Comparison of ENCODE assay signal across 7 mouse cellular contexts in the genomic region with DNA sequence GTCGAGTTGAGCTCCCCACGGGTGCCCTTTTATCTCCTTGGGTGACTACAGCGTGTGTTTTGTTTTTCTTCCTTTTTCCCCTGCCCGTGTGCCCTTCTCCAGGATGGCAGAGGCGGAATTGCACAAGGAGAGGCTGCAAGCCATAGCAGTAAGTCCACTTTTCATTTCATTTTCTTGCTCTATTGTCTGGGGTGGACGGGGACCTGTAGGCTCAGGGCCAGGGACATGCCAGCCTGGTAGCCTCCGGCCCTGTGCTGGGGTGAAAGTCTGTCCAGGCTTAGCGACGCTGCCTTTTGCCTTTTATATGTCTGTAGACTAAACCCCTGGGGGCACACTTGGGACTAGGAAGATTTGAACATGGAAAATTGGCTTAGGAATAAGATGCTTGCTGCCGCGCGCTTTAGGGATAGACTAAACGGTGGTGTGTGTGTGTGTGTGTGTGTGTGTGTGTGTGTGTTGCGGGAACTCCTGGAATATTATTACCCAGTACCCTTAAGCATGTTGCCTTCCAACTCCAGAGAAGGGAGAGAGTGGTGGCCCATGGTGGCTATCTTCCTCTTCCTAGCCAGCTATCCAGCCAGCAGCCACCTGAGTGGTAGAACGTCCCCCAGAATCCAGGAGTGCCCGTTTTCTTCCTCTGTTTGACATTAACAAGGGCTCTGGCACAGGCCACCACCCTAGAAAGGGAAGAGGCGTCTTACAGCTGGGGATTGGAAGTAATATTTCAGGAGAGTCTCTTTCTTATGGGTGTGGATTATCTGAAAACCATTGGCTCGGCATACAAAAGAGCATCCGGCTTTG. TPM values are rescaled to one million over a fixed set of nuclear protein-coding genes. Genes with fewer than 3 reads are reported as not detected.
DNase-seq lines count a peak whose midpoint lies in the region; ATAC-seq and TF ChIP-seq lines count a peak whose summit lies in the region.

No protein-coding gene starts in this region.

- no peaks in the 10 kb centered on the region for H3K9me3 ChIP-seq in lung, postnatal 0 days (ENCODE audit: low read length)
- no peaks in the 10 kb centered on the region for H3K9me3 ChIP-seq in forebrain, embryonic 12.5 days
- H3K9me3 ChIP-seq in limb, embryonic 13.5 days, result no peaks in the 10 kb centered on the region
- H3K9me3 ChIP-seq in stomach, embryonic 16.5 days (replicated peaks; ENCODE audit: control insufficient read depth, low read length), result no peaks in the 10 kb centered on the region

- no peak for TF ChIP-seq EP300 in lung, postnatal 0 days (IDR thresholded peaks at IDR 0.05)

- peak; percentile 21 for DNase-seq in lung, postnatal 0 days (ENCODE audit: low spot score)
- no peak for DNase-seq in lung, postnatal 10 days
- no peak for DNase-seq in Muller cell, postnatal 12 days (ENCODE audit: inconsistent ontology term)
- DNase-seq in frontal cortex, postnatal 14 days (ENCODE audit: low spot score in 2 of 2), result no peak

- H3K27ac ChIP-seq in lung, postnatal 0 days (ENCODE audit: low read length), result peak overlapping the region; percentile 70
- peak overlapping the region; percentile 44; the same call in 1 of the 2 replicates for H3K27ac ChIP-seq in forebrain, embryonic 12.5 days
- peak overlapping the region; percentile 95 for H3K27ac ChIP-seq in limb, embryonic 13.5 days
- H3K27ac ChIP-seq in stomach, embryonic 16.5 days (ENCODE audit: low read length), result peak overlapping the region; percentile 75

- H3K9ac ChIP-seq in lung, postnatal 0 days (replicated peaks; ENCODE audit: low read depth), result peak overlapping the region; percentile 40
- H3K9ac ChIP-seq in forebrain, embryonic 12.5 days, result peak overlapping the region; percentile 50
- peak overlapping the region; percentile 73 for H3K9ac ChIP-seq in limb, embryonic 13.5 days
- H3K9ac ChIP-seq in stomach, embryonic 16.5 days (ENCODE audit: low read length), result peak overlapping the region; percentile 80

- 26% methylated on average over 17 of the region's 19 CpGs for WGBS in lung, postnatal 0 days
- 49% methylated on average over 19 of the region's 19 CpGs for WGBS in forebrain, embryonic 12.5 days
- 18% methylated on average over 19 of the region's 19 CpGs for WGBS in limb, embryonic 13.5 days
- 37% methylated on average over 19 of the region's 19 CpGs for WGBS in stomach, embryonic 16.5 days

- peak overlapping the region; percentile 45 for H3K4me3 ChIP-seq in lung, postnatal 0 days (ENCODE audit: low read depth, low read length)
- H3K4me3 ChIP-seq in forebrain, embryonic 12.5 days (replicated peaks), result peak overlapping the region; percentile 59
- H3K4me3 ChIP-seq in limb, embryonic 13.5 days, result peak overlapping the region; percentile 66
- H3K4me3 ChIP-seq in stomach, embryonic 16.5 days (replicated peaks; ENCODE audit: low read length), result peak overlapping the region; percentile 60

- H3K27me3 ChIP-seq in lung, postnatal 0 days (replicated peaks; ENCODE audit: insufficient read depth, low read length), result no peaks in the 10 kb centered on the region
- peaks cover 34% of the 10 kb centered on the region for H3K27me3 ChIP-seq in forebrain, embryonic 12.5 days
- H3K27me3 ChIP-seq in limb, embryonic 13.5 days, result no peaks in the 10 kb centered on the region
- H3K27me3 ChIP-seq in stomach, embryonic 16.5 days (ENCODE audit: control insufficient read depth, insufficient read depth, low read length), result no peaks in the 10 kb centered on the region

- no peaks in the 10 kb centered on the region for H3K36me3 ChIP-seq in lung, postnatal 0 days (ENCODE audit: insufficient read depth, low read length)
- H3K36me3 ChIP-seq in forebrain, embryonic 12.5 days (replicated peaks), result no peaks in the 10 kb centered on the region
- 0 out of 2 replicates have a peak, but pooled peaks cover 3% of the 10 kb centered on the region for H3K36me3 ChIP-seq in limb, embryonic 13.5 days
- no peaks in the 10 kb centered on the region for H3K36me3 ChIP-seq in stomach, embryonic 16.5 days (ENCODE audit: control insufficient read depth, insufficient read depth, low read length)

- ATAC-seq in lung, postnatal 0 days, result no peak
- ATAC-seq in forebrain, embryonic 12.5 days (ENCODE audit: low FRiP score), result peak; percentile 27; the same call in 1 of the 2 replicates
- ATAC-seq in limb, embryonic 13.5 days (ENCODE audit: low FRiP score, low read depth), result peak; percentile 28; the same call in 1 of the 2 replicates
- no peak for ATAC-seq in stomach, embryonic 16.5 days (ENCODE audit: insufficient read depth, low FRiP score)

- no peak for TF ChIP-seq CTCF in lung, postnatal 0 days (IDR thresholded peaks at IDR 0.05)

- peak overlapping the region; percentile 86 for H3K4me2 ChIP-seq in lung, postnatal 0 days (replicated peaks; ENCODE audit: low read depth, low read length)
- H3K4me2 ChIP-seq in forebrain, embryonic 12.5 days, result peak overlapping the region; percentile 95
- peak overlapping the region; percentile 85 for H3K4me2 ChIP-seq in limb, embryonic 13.5 days (replicated peaks)
- H3K4me2 ChIP-seq in stomach, embryonic 16.5 days (ENCODE audit: low read depth, low read length), result peak overlapping the region; percentile 83

- H3K4me1 ChIP-seq in lung, postnatal 0 days (ENCODE audit: insufficient read depth, low read depth, low read length), result 0 out of 2 replicates have a peak, but pooled peaks cover 2% of the 10 kb centered on the region
- H3K4me1 ChIP-seq in forebrain, embryonic 12.5 days, result peaks cover 6% of the 10 kb centered on the region
- H3K4me1 ChIP-seq in limb, embryonic 13.5 days, result peaks cover 45% of the 10 kb centered on the region
- H3K4me1 ChIP-seq in stomach, embryonic 16.5 days (ENCODE audit: control insufficient read depth, insufficient read depth, low read length), result no peaks in the 10 kb centered on the region

RNA-seq across cellular contexts. Expression of a gene that starts 0.5 kb away (rescaled TPM):
- 60.5 and 68.6 TPM in 2 replicates for polyA plus RNA-seq in lung, postnatal 0 days (2015; fragmentation: Nextera tagmentation; extraction: Ambion mirVana)
- 13.7 and 14.8 TPM in 2 replicates for polyA plus RNA-seq in forebrain, embryonic 12.5 days (2016; fragmentation: Nextera tagmentation; extraction: Ambion mirVana)
- polyA plus RNA-seq in limb, embryonic 13.5 days (2015; fragmentation: Nextera tagmentation; extraction: Ambion mirVana), result 32.6 and 34.5 TPM in 2 replicates
- 25.7 and 27.5 TPM in 2 replicates for polyA plus RNA-seq in stomach, embryonic 16.5 days (2015; fragmentation: Nextera tagmentation; extraction: Ambion mirVana)

Comparison
In these comparisons a context has a peak if more than half of its experiments do, and no peak if none do; other contexts are left out.
1. ATAC-seq: peak in forebrain, embryonic 12.5 days (single experiment) and limb, embryonic 13.5 days (single experiment); none in lung, postnatal 0 days (single experiment) and stomach, embryonic 16.5 days (single experiment).
2. H3K27ac ChIP-seq: peak in every context shown above with its lines; median percentile 95 in limb, embryonic 13.5 days; 75 in stomach, embryonic 16.5 days; 70 in lung, postnatal 0 days; 44 in forebrain, embryonic 12.5 days.
3. Peak in every context shown above with its lines, with median percentiles within 50 percentile points of each other: H3K4me2 ChIP-seq, H3K4me3 ChIP-seq and H3K9ac ChIP-seq.